Mouse (Mus musculus) MEL (cell line): ENCODE results near the gene Miga1. TPM values are rescaled to one million over a fixed set of nuclear protein-coding genes. Genes with fewer than 3 reads are reported as not detected.

Source experiments
- DNase-seq: peaks from one replicate; pipeline ENCODE4 v3.0.0; 2011; ENCODE audit warnings: low read depth, low spot score
- H3K27ac ChIP-seq: 2 replicates; pipeline ENCODE4 v1.5.1; 2012; ENCODE audit warnings: low read depth, mild to moderate bottlenecking, control low read depth, low read length, moderate library complexity; ENCODE audit not compliant: control insufficient read depth
- H3K27me3 ChIP-seq, 2 experiments: fragments of 150-350 bp in 1 of 2; sonication (generic) in 1 of 2; 2 replicates each; pipeline ENCODE4 v1.6.1; 2012; ENCODE audit warnings: low read length in 2 of 2, mild to moderate bottlenecking in 2 of 2, improper control_type of control experiment in 1 of 2, moderate library complexity in 1 of 2; ENCODE audit not compliant: insufficient read depth in 2 of 2, control insufficient read depth in 1 of 2
- H3K36me3 ChIP-seq, 2 experiments: 2 replicates each; pipeline ENCODE4 v1.6.1; 2012 to 2014; ENCODE audit warnings: low read length in 2 of 2, improper control_type of control experiment in 1 of 2, inconsistent platforms in 1 of 2, mild to moderate bottlenecking in 1 of 2; ENCODE audit not compliant: insufficient read depth in 2 of 2, control insufficient read depth in 1 of 2
- H3K4me1 ChIP-seq, 2 experiments: fragments of 150-350 bp in 1 of 2; sonication (generic) in 1 of 2; 2 replicates each; pipeline ENCODE4 v1.6.1; 2012; ENCODE audit warnings: low read length in 2 of 2, improper control_type of control experiment in 1 of 2, mild to moderate bottlenecking in 1 of 2; ENCODE audit not compliant: insufficient read depth in 2 of 2, control insufficient read depth in 1 of 2
- H3K4me3 ChIP-seq, 2 experiments: fragments of 150-350 bp in 1 of 2; sonication (generic) in 1 of 2; 2 replicates each; pipeline ENCODE4 v1.5.1; 2012; ENCODE audit warnings: low read depth in 2 of 2, low read length in 2 of 2, mild to moderate bottlenecking in 2 of 2, moderate library complexity in 2 of 2, control low read depth in 1 of 2, improper control_type of control experiment in 1 of 2; ENCODE audit not compliant: control insufficient read depth in 1 of 2, insufficient read depth in 1 of 2
- H3K79me2 ChIP-seq: 2 replicates; pipeline ENCODE4 v1.6.1; 2012; ENCODE audit warnings: mild to moderate bottlenecking, low read length, moderate library complexity; ENCODE audit not compliant: control insufficient read depth, poor library complexity, insufficient read depth
- H3K9ac ChIP-seq: 2 replicates; pipeline ENCODE4 v1.6.1; 2012; ENCODE audit warnings: low read depth, mild to moderate bottlenecking, control low read depth, low read length, moderate library complexity; ENCODE audit not compliant: control insufficient read depth, poor library complexity, severe bottlenecking
- H3K9me3 ChIP-seq: fragments of 150-350 bp; sonication (generic); replicated peaks from 2 replicates; pipeline ENCODE4 v1.6.1; 2012; ENCODE audit warnings: mild to moderate bottlenecking, low read length, improper control_type of control experiment, moderate library complexity; ENCODE audit not compliant: insufficient read depth
- ETS1 ChIP-seq: IDR thresholded peaks from 2 replicates; pipeline ENCODE4 v1.6.1; 2012; ENCODE audit warnings: low read depth, mild to moderate bottlenecking, inconsistent platforms, low read length, improper control_type of control experiment, moderate library complexity
- GABPA ChIP-seq: IDR thresholded peaks from 2 replicates; pipeline ENCODE4 v1.6.1; 2012; ENCODE audit warnings: low read depth, mild to moderate bottlenecking, inconsistent platforms, low read length, improper control_type of control experiment, moderate library complexity
- GATA1 ChIP-seq: IDR thresholded peaks from 2 replicates; pipeline ENCODE4 v1.6.1; 2011; ENCODE audit warnings: low read depth, low read length, improper control_type of control experiment
- KAT2A ChIP-seq: conservative IDR thresholded peaks from 2 replicates; pipeline ENCODE4 v1.6.1; 2012; ENCODE audit warnings: low read depth, low read length, improper control_type of control experiment, inconsistent platforms
- MAX ChIP-seq: IDR thresholded peaks from 2 replicates; pipeline ENCODE4 v1.6.1; 2011; ENCODE audit warnings: low read length, improper control_type of control experiment
- MXI1 ChIP-seq: IDR thresholded peaks from 2 replicates; pipeline ENCODE4 v1.6.1; 2011; ENCODE audit warnings: mild to moderate bottlenecking, low read depth, low read length, improper control_type of control experiment
- MYB ChIP-seq: IDR thresholded peaks from 2 replicates; pipeline ENCODE4 v1.6.1; 2011; ENCODE audit warnings: mild to moderate bottlenecking, low read depth, low read length, improper control_type of control experiment
- NELFE ChIP-seq: IDR thresholded peaks from 2 replicates; pipeline ENCODE4 v1.6.1; 2011; ENCODE audit warnings: low read depth, low read length, improper control_type of control experiment
- POLR2A ChIP-seq, 2 experiments: IDR thresholded peaks; 2 replicates each; pipeline ENCODE4 v1.6.1; 2011 to 2012; ENCODE audit warnings: low read length in 2 of 2, mild to moderate bottlenecking in 2 of 2, control low read depth in 1 of 2, improper control_type of control experiment in 1 of 2, low read depth in 1 of 2, moderate library complexity in 1 of 2; ENCODE audit not compliant: control insufficient read depth in 1 of 2, insufficient read depth in 1 of 2, poor library complexity in 1 of 2
- POLR2AphosphoS2 ChIP-seq: IDR thresholded peaks from 2 replicates; pipeline ENCODE4 v1.6.1; 2011; ENCODE audit warnings: low read length, improper control_type of control experiment
- RCOR1 ChIP-seq: IDR thresholded peaks from 2 replicates; pipeline ENCODE4 v1.6.1; 2012; ENCODE audit warnings: low read depth, mild to moderate bottlenecking, inconsistent platforms, low read length, improper control_type of control experiment
- SIN3A ChIP-seq: IDR thresholded peaks from 2 replicates; pipeline ENCODE4 v1.6.1; 2012; ENCODE audit warnings: low read length, improper control_type of control experiment, inconsistent platforms
- TAL1 ChIP-seq: IDR thresholded peaks from 2 replicates; pipeline ENCODE4 v1.6.1; 2012; ENCODE audit warnings: mild to moderate bottlenecking, inconsistent platforms, low read length, moderate library complexity, mixed read lengths
- TBP ChIP-seq: IDR thresholded peaks from 2 replicates; pipeline ENCODE4 v1.8.0; 2011; ENCODE audit warnings: low read depth, low read length, improper control_type of control experiment
- USF1 ChIP-seq: IDR thresholded peaks from 2 replicates; pipeline ENCODE4 v1.6.1; 2014; ENCODE audit warnings: low read depth, mild to moderate bottlenecking, inconsistent platforms, low read length, improper control_type of control experiment, moderate library complexity
- USF2 ChIP-seq, 2 experiments: IDR thresholded peaks; 2 replicates each; pipeline ENCODE4 v1.6.1; 2011 to 2012; ENCODE audit warnings: improper control_type of control experiment in 2 of 2, low read length in 2 of 2, borderline replicate concordance in 1 of 2, inconsistent platforms in 1 of 2, low read depth in 1 of 2, mild to moderate bottlenecking in 1 of 2; ENCODE audit not compliant: insufficient read depth in 1 of 2
- polyA plus RNA-seq, 2 experiments: library from polyadenylated mRNA; stranded (reverse) in 1 of 2; unstranded in 1 of 2; fragments of >175 nt in 1 of 2; fragments of >200 nt in 1 of 2; gene quantifications; 2 replicates each; pipeline versions ENCODE4 v1.2.1 to v1.2.4; 2012; ENCODE audit warnings: low replicate concordance in 2 of 2, low read depth in 1 of 2; ENCODE audit not compliant: insufficient read length in 2 of 2, insufficient read depth in 1 of 2, missing spikeins in 1 of 2
- total RNA-seq: library from RNA; depleted of rRNA; stranded (reverse); fragments of 300-350 nt; gene quantifications from 2 replicates; pipeline ENCODE4 v1.2.3, GENCODE M21; 2012

Gene Miga1
- total and polyA plus RNA-seq, 3 experiments: 14.2 to 16.2 TPM; not detected in 1

DNA sequence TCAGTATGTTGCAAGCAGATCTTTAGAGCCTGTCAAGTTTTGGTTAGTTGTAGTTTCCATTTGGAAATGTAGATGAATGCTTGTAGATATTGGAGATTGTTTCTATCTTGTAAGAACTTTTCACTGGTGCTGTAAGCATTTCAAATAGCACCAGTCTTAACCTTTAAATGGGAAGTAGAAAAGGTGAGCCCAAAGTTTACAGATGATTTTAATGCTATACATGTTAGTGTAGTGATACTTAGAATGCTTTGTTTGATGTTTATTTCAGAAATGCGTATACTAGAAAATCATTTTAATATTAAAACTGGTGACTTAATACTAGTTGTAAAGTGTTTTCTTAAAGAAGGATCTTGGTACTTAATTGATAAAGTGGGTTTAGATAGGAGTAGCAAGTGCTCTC is 104.4 kb downstream of the Miga1 start:
- H3K79me2 ChIP-seq: peaks cover 3% of the 10 kb centered on the region; the same call in 1 of the 2 replicates
- TF ChIP-seq MXI1 (no peak), MAX (no peak), POLR2AphosphoS2 (no peak), TAL1 (no peak), SIN3A (no peak), USF1 (no peak), RCOR1 (no peak), USF2 (IDR thresholded peaks at IDR 0.05; ENCODE audit: borderline replicate concordance in 1 of 2, insufficient read depth in 1 of 2, low read depth in 1 of 2, low read length in 2 of 2) (no peak), MYB (no peak), GATA1 (no peak), ETS1 (no peak), KAT2A (no peak), GABPA (no peak)
- no peaks in the 10 kb centered on the region for H3K9me3 ChIP-seq
- no peak overlapping the region for H3K4me3 ChIP-seq
- no peak overlapping the region for H3K9ac ChIP-seq
- peaks cover 0 to 3% of the 10 kb centered on the region in 2 experiments; a peak in 1 of 4 replicates for H3K4me1 ChIP-seq
- H3K36me3 ChIP-seq: peaks cover 21 to 60% of the 10 kb centered on the region in 2 experiments
- no peak overlapping the region for H3K27ac ChIP-seq
- H3K27me3 ChIP-seq: no peaks in the 10 kb centered on the region
- DNase-seq: no peak

GRCm38 (mm10) chr3:152235238-152235637 is 105.0 kb downstream of the Miga1 start:
- H3K27me3 ChIP-seq: no peaks in the 10 kb centered on the region
- H3K9me3 ChIP-seq: no peaks in the 10 kb centered on the region
- peaks cover 3% of the 10 kb centered on the region; the same call in 1 of the 2 replicates for H3K79me2 ChIP-seq
- peaks cover 0 to 5% of the 10 kb centered on the region in 2 experiments; a peak in 3 of 4 replicates for H3K4me1 ChIP-seq
- 0 out of 4 replicates have a peak, but pooled peaks of 1 of the 2 experiments have one; percentile 8 for TF ChIP-seq POLR2A (IDR thresholded peaks at IDR 0.05; ENCODE audit: control insufficient read depth in 1 of 2, insufficient read depth in 1 of 2, low read depth in 1 of 2, low read length in 2 of 2, poor library complexity in 1 of 2)
- no peak for TF ChIP-seq NELFE
- no peak for TF ChIP-seq TBP
- H3K27ac ChIP-seq: no peak overlapping the region
- no peak for DNase-seq
- no peak overlapping the region for H3K4me3 ChIP-seq
- no peak overlapping the region for H3K9ac ChIP-seq
- peaks cover 26 to 61% of the 10 kb centered on the region in 2 experiments for H3K36me3 ChIP-seq
